Mouse (Mus musculus): ENCODE results near the gene Hcrt. TPM values are rescaled to one million over a fixed set of nuclear protein-coding genes. Genes with fewer than 3 reads are reported as not detected.
"Not testable (repeated sequence)": the region's sequence is repeated elsewhere in the genome, so short reads cannot be mapped to it uniquely, and the experiment has no call there.

Hcrt gene
- polyA plus RNA-seq, 1 experiment = not detected

DNA sequence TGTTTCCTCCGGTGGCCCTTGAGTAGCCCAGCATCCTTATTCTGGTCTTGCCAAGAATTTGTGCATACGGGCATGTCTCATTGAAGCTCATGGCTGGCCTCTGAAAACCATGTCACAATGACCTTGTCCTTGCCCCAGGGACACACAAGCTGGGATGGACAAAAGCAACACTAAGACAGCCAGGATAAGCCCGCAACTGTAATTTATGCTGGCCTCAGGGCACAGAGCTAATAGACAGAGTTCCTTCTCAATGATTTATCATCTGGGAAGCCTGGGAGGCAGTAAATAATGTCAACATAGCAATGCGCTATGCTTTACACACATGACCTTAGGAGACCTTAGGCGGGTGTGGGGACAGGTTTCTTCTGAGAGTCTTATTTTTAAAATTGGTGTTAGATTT is 36.7 kb upstream of the Hcrt start:
- Histone ChIP-seq H3ac (ENCODE audit: control insufficient read depth, insufficient read length, low read depth) (no peak overlapping the region), H3K4me3 (ENCODE audit: insufficient read depth, poor library complexity, severe bottlenecking) (no peak overlapping the region), H3K79me2 (ENCODE audit: control insufficient read depth, insufficient read depth) (no peaks in the 10 kb centered on the region), H3K36me3 (ENCODE audit: control insufficient read depth, insufficient read depth) (no peaks in the 10 kb centered on the region), H3K27me3 (ENCODE audit: control insufficient read depth, insufficient read depth, insufficient read length) (no peaks in the 10 kb centered on the region), H3K79me3 (ENCODE audit: low read depth) (no peaks in the 10 kb centered on the region)
- TF ChIP-seq USF1 (IDR thresholded peaks at IDR 0.05; ENCODE audit: low read depth) (no peak), CEBPB (IDR thresholded peaks at IDR 0.05; ENCODE audit: low read depth) (no peak), MYOG (IDR thresholded peaks at IDR 0.05; ENCODE audit: control insufficient read depth, extremely low read depth, insufficient read length) (no peak), MAX (IDR thresholded peaks at IDR 0.05) (no peak), CTCF (IDR thresholded peaks at IDR 0.05; ENCODE audit: control insufficient read depth, insufficient read depth, insufficient read length) (no peak), FOSL1 (IDR thresholded peaks at IDR 0.05; ENCODE audit: insufficient read depth, low read length, poor library complexity, severe bottlenecking) (no peak)

DNA sequence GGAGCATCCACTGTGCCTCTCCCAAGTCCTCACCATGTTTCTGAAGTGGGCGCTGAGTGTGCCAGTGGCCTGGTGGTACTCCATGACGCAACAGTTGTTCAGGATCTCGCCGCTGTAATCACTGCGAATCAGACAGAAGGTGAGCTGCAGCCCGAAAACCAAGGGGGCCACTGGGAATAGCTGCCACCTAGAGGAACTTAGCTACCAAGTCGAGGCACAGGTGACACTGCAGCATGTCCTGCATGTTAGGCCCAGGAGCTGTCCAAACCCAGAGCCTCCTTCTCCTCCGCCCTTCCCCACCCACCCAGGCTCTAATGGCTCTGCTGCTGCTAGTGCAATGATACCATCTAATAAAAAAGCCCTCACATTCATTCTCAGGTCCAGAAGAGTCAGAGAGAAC is 33.9 kb upstream of the Hcrt start:
- Histone ChIP-seq H3K36me3 (ENCODE audit: control insufficient read depth, insufficient read depth) (no peaks in the 10 kb centered on the region), H3K79me2 (ENCODE audit: control insufficient read depth, insufficient read depth) (no peaks in the 10 kb centered on the region), H3K79me3 (ENCODE audit: low read depth) (no peaks in the 10 kb centered on the region), H3K4me3 (ENCODE audit: insufficient read depth, poor library complexity, severe bottlenecking) (no peak overlapping the region), H3ac (ENCODE audit: control insufficient read depth, insufficient read length, low read depth) (no peak overlapping the region), H3K27me3 (ENCODE audit: control insufficient read depth, insufficient read depth, insufficient read length) (no peaks in the 10 kb centered on the region)
- TF ChIP-seq CEBPB (IDR thresholded peaks at IDR 0.05; ENCODE audit: low read depth) (no peak), MYOD1 (IDR thresholded peaks at IDR 0.05; ENCODE audit: control insufficient read depth, insufficient read length, low read depth) (no peak)

DNA sequence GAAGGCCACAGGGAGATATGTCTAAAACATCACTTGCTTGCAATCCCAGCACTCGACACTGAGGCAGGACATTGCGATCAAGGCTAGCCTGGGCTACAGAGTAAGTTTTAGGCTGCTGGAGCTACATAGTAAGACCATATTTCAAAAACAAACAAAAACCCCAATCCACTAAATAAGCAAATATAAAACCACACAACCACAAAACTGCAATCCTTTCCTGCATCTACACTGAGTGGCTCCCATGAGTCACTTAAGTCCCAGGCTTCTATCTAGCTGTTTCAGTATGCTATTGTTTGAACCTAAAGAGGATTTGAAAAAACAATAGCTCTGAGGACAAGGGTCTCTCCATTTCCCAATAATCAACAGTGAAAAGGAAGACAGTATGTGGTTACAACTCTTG is 32.7 kb upstream of the Hcrt start:
- Histone ChIP-seq H3K79me3 (ENCODE audit: low read depth) (no peaks in the 10 kb centered on the region), H3K27me3 (ENCODE audit: control insufficient read depth, insufficient read depth, insufficient read length) (no peaks in the 10 kb centered on the region), H3ac (ENCODE audit: control insufficient read depth, insufficient read length, low read depth) (no peak overlapping the region), H3K79me2 (ENCODE audit: control insufficient read depth, insufficient read depth) (no peaks in the 10 kb centered on the region), H3K4me3 (ENCODE audit: insufficient read depth, poor library complexity, severe bottlenecking) (no peak overlapping the region), H3K36me3 (ENCODE audit: control insufficient read depth, insufficient read depth) (no peaks in the 10 kb centered on the region)
- TF ChIP-seq CEBPB (IDR thresholded peaks at IDR 0.05; ENCODE audit: low read depth) = peak; percentile 9
- no peak for TF ChIP-seq USF1 (IDR thresholded peaks at IDR 0.05; ENCODE audit: low read depth)

DNA sequence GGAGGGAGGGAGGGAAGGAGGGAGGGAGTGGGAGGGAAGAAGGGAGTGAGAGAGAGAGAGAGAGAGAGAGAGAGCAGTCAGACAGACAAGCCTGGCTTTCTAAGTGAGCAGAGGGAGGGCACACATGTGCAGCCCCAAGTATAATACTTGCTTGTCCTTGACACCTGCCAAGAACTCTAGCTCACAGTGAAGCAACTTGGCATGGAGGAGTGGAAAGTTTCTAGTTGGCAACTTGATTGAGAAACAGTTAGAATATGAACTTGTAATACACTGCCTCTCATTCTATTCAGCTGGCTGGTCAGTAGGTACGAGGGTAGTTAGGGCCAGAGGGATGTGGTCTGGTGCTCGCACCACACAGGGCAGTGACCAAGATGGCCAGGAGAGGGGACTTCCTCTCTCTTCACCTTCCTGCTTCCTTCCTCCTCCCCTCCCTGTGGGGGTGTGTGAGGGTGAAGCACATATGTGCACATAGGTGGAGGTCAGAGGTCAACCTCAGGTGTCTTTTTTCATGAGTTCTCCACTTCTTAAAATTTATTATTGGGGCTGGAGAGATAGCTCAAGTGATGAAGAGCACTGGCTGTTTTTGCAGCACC is 28.8 kb upstream of the Hcrt start:
- TF ChIP-seq MYOD1 (IDR thresholded peaks at IDR 0.05; ENCODE audit: control insufficient read depth, insufficient read length, low read depth) (no peak), FOSL1 (IDR thresholded peaks at IDR 0.05; ENCODE audit: insufficient read depth, low read length, poor library complexity, severe bottlenecking) (no peak)
- H3K36me3 ChIP-seq (ENCODE audit: control insufficient read depth, insufficient read depth) = no peaks in the 10 kb centered on the region

DNA sequence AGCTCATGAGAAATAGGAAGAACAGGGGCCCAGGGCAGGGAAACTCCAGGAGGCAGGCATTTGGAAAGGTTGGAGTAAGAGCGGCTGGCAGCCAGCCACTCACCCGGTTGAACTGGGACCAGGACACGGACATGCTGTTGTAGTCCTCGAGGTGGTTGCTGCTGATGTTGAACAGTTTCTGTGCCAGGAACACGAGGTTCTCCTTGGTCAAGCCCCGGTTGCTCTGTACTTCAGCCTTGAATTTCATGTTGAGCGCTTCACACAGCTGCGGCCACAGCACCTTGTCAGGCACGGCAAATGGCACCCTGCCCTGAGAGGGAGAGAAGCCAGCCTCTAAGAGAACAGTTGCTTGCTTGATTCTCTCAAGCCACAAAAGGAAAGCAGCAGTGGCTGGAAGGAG is 27.9 kb upstream of the Hcrt start:
- H3K79me2 ChIP-seq (ENCODE audit: control insufficient read depth, insufficient read depth); H3K4me3 ChIP-seq (ENCODE audit: insufficient read depth, poor library complexity, severe bottlenecking); H3K27me3 ChIP-seq (ENCODE audit: control insufficient read depth, insufficient read depth, insufficient read length); H3K36me3 ChIP-seq (ENCODE audit: control insufficient read depth, insufficient read depth); H3ac ChIP-seq (ENCODE audit: control insufficient read depth, insufficient read length, low read depth); H3K79me3 ChIP-seq (ENCODE audit: low read depth): not testable (repeated sequence)

More for the DNA sequence above, 28.8 kb upstream of the Hcrt start:
- no peaks in the 10 kb centered on the region for H3K79me3 ChIP-seq (ENCODE audit: low read depth)
- H3K79me2 ChIP-seq (ENCODE audit: control insufficient read depth, insufficient read depth) = no peaks in the 10 kb centered on the region
- no peak overlapping the region for H3K4me3 ChIP-seq (ENCODE audit: insufficient read depth, poor library complexity, severe bottlenecking)
- no peak overlapping the region for H3ac ChIP-seq (ENCODE audit: control insufficient read depth, insufficient read length, low read depth)
- H3K27me3 ChIP-seq (ENCODE audit: control insufficient read depth, insufficient read depth, insufficient read length) = no peaks in the 10 kb centered on the region

DNA sequence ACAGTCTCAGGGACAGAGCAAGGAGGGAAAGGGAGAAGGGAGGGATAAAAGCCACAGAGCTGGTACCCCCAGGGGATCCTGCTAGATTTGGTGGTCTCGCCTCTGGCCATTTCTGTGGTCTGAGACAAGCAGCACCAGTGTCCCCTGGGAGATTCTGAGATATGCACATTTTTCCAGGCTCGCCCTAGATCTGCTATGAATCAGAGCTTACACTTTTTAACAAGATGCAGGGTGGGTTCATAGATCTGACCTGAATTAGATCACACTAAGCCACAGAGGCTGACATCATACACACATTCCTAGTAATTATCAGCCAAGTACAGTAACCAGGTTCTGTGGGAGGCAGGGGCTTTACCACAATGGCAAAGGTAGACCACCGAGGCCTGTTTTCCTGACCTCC is 27.0 kb upstream of the Hcrt start:
- no peaks in the 10 kb centered on the region for H3K36me3 ChIP-seq (ENCODE audit: control insufficient read depth, insufficient read depth)
- peak; percentile 58 for TF ChIP-seq FOSL1 (IDR thresholded peaks at IDR 0.05; ENCODE audit: insufficient read depth, low read length, poor library complexity, severe bottlenecking)
- TF ChIP-seq MYOG (IDR thresholded peaks at IDR 0.05; ENCODE audit: control insufficient read depth, extremely low read depth, insufficient read length) = no peak
- peak; percentile 34 for TF ChIP-seq MYOD1 (IDR thresholded peaks at IDR 0.05; ENCODE audit: control insufficient read depth, insufficient read length, low read depth)
- H3K27me3 ChIP-seq (ENCODE audit: control insufficient read depth, insufficient read depth, insufficient read length) = no peaks in the 10 kb centered on the region
- H3K4me3 ChIP-seq (ENCODE audit: insufficient read depth, poor library complexity, severe bottlenecking) = no peak overlapping the region
- H3ac ChIP-seq (ENCODE audit: control insufficient read depth, insufficient read length, low read depth) = no peak overlapping the region
- no peaks in the 10 kb centered on the region for H3K79me2 ChIP-seq (ENCODE audit: control insufficient read depth, insufficient read depth)
- no peaks in the 10 kb centered on the region for H3K79me3 ChIP-seq (ENCODE audit: low read depth)

DNA sequence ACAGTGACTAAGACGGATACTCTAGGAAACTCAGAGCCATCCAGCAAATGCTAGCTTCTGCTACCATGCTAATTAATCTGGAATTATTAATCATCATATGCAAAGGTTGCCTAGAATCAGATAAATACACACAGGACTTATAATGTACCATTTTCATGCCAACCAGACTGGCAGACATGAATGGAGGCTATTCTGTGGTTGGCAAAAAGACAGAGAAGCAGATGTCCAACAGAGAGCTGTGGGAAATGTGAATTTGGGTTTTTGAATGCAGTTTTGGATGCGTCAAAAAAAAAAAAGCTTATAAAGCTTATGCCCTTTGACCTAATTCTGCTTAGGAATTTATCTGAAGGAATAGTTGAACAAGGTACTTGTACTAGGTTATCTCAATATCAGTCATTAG is 23.0 kb upstream of the Hcrt start:
- Histone ChIP-seq H3K36me3 (ENCODE audit: control insufficient read depth, insufficient read depth) (peaks cover 5% of the 10 kb centered on the region), H3K4me3 (ENCODE audit: insufficient read depth, poor library complexity, severe bottlenecking) (no peak overlapping the region), H3K79me2 (ENCODE audit: control insufficient read depth, insufficient read depth) (no peaks in the 10 kb centered on the region), H3ac (ENCODE audit: control insufficient read depth, insufficient read length, low read depth) (no peak overlapping the region), H3K27me3 (ENCODE audit: control insufficient read depth, insufficient read depth, insufficient read length) (no peaks in the 10 kb centered on the region), H3K79me3 (ENCODE audit: low read depth) (no peaks in the 10 kb centered on the region)
- TF ChIP-seq USF1 (IDR thresholded peaks at IDR 0.05; ENCODE audit: low read depth) (no peak), CEBPB (IDR thresholded peaks at IDR 0.05; ENCODE audit: low read depth) (no peak), MYOD1 (IDR thresholded peaks at IDR 0.05; ENCODE audit: control insufficient read depth, insufficient read length, low read depth) (no peak), MYOG (IDR thresholded peaks at IDR 0.05; ENCODE audit: control insufficient read depth, extremely low read depth, insufficient read length) (no peak), CTCF (IDR thresholded peaks at IDR 0.05; ENCODE audit: control insufficient read depth, insufficient read depth, insufficient read length) (no peak), MAX (IDR thresholded peaks at IDR 0.05) (no peak), FOSL1 (IDR thresholded peaks at IDR 0.05; ENCODE audit: insufficient read depth, low read length, poor library complexity, severe bottlenecking) (no peak)

All from C2C12 (cell line).